Mouse (Mus musculus) left cerebral cortex, postnatal 25 days (tissue): ENCODE results near the gene Acss1. TPM values are rescaled to one million over a fixed set of nuclear protein-coding genes. Genes with fewer than 3 reads are reported as not detected.

ENCODE experiments used
- DNase-seq, 2 experiments: peaks; one replicate each; pipeline ENCODE4 v3.0.0; 2022; ENCODE audit warnings: low spot score in 2 of 2, mixed read lengths in 1 of 2
- intact Hi-C: fragments of 180-260 bp; cut with DNase I; formaldehyde crosslinking; loops from one replicate; pipeline ENCODE4 v1.15.1; 2025
- total RNA-seq, 2 experiments: library from RNA; stranded (reverse); gene quantifications; 2 replicates each; pipeline ENCODE4 v1.2.3; 2021

Gene Acss1
- total RNA-seq, 2 experiments from 2014 or later: 16.5 to 20.4 TPM

DNA sequence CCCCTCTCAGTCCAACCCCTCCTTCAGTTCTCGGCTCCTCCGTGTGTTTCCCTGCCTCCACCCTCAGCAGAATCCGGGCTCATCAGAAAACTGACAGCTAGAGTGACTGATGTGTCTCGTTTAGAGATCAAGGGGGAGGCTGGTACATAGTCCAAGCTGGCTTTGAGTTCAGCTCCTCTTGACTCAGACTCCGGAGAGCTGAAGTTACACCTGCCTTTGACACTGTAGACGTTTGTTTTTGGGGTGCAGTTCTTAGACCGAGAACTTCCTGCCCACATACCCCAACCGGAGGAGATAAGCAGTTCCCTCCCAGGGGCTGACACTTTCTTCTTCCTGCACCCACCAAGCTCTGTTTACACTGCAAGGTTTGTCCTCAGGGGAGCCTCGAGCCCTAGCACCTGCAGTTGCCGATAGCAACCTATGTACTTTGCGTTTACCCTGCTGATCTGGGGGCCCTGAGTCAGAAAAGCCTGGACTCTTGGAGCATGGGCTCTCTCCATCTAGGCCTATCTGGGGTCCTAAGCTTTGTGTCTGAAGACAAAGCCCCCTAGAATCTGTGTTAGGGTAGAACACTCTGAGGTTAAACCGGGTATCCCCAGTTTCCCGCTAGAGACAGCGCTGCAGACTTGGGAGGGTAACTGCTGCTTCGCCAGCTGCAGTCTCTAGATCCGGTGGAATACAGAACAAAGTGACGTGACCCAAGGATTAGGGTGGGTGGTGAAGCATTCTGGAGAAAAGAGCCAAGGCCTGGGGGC is 1.1 kb downstream of the Acss1 start:
- intact Hi-C loops: no loop called here
- DNase-seq: no peak

DNA sequence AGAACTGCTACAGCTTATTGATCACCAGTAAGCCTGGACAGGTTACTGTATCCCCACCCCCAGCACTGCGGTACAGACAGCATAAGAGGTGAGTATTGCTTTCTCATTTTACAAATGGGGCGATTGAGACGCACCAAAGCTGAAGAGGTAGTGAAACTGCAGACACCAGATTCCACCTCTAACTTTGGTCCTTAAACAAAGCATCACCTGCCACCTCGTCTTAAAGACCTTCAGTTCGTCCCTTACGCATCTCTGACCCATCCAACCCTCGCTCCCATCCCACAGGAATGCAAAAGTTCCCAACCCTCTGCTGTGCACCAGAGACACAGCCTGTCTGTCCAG is 1.6 kb downstream of the Acss1 start:
- intact Hi-C loops: no loop called here
- no peak for DNase-seq

DNA sequence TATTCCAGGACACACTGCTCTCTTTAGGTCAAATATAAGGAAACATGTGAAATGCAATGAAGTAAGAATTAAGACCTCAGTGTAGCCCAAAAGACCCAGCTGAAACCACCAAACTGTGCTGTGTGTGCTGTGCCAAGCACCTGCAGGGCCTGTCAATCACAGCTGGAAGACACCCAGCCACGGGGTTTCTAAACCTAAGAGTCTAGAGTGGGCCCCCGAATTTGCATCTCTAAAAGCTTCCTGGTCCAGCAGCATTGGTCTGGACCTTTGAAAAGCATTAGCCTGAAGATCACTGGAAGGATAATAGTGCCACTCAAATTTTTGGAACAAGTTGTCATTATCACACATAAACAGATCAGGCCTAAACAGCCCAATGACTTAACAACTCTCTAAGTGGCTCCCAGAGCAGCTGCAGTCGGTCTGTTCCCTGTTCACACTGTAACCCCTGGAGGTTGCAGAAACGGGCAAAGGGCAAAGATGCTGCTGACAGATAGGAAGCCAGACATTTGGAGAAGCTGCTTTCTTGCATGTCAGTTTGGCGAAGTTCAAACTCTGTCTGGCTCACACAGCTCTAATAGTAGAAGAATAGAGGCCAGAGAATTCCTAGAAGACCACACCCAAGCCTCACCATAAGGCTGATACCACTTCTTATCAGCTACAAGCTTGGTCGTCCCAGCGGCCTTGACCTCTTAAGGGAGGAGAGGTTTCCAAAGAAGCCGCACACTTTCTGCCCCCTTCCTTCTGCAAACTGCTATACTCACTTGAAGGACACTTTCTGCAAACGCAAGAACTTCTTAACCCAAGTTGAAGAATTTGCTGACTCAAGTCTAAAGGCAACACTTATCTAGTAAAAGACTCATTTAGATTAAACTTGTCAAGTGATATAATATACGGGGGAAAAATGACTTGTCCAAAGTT is 2.5 kb downstream of the Acss1 start:
- intact Hi-C loops: no loop called here
- no peak for DNase-seq

DNA sequence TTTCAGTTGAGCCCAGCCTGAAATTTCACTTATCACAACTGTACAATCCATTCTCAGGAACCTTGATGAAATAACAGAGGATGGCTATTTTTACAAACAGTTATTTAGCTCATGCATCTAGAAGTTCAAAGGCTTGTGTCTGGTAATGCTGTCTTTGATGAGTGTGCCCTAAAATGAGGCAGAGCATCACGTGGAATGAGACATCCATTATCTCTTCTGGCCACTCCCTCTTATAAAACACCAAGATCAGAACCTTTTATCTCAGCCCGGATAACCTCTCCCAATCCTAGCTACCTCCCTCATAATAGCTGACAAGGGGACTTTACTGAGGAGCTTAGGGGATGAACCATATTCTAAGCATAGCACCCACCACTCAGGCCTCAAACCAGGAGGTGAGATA is 3.3 kb downstream of the Acss1 start:
- no peak for DNase-seq
- intact Hi-C loops: no loop called here

DNA sequence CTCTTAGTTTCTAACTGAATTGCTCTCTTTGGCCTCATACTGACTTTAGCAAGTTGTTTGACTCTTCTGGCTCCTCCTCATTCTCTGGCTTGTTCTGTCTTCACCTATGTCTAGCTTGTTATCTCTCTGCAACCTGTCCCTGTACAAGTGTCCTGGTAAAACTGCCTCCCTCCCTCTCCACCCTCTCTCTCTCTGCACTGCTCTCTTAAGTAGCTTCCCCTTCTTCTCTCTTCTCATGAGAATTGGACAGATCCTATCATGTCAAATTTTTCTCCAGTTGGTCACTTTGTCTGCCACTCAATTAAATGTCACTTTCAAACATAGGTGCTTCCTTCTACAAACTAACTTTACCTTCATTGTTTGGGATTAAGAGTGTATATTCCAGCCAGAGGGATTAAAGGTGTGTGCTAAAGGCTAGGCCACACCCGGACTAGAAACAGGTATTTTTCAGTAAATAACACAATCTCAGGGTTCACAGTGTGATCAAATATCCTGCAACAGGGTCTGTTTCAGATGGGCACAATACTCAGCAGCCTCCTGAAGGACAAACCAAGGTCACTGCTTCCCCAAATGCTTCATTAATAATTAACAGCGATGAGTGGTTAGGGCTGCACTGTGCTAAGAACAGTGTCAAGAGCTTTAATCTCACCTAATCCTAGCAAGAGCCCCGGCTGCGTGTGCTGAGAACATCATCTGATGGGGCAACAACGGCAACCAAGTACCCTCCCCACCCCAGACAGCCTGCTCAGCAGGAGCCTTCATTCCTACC is 4.0 kb downstream of the Acss1 start:
- no peak for DNase-seq
- intact Hi-C loops: no loop called here

DNA sequence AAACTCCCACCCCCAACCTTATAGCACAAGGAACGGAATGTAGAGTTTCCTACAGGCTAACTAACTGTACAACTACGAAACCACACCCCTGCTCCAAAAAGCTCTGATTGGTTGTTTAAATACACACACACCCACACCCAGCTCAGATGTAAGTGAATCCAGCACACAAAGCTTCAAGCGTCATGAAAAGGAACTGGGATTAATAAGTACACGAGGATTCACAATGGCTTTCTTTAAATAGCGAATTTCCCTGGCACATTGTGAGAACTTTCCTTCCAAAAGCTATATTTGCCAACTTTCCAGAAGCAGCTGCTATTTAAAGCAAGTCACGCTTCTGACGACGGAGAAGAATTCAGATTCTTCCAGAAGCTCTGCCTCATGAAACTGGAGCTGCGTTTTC is 5.0 kb downstream of the Acss1 start:
- intact Hi-C loops: no loop called here
- peak in 1 of 2 experiments; percentile 87 for DNase-seq

DNA sequence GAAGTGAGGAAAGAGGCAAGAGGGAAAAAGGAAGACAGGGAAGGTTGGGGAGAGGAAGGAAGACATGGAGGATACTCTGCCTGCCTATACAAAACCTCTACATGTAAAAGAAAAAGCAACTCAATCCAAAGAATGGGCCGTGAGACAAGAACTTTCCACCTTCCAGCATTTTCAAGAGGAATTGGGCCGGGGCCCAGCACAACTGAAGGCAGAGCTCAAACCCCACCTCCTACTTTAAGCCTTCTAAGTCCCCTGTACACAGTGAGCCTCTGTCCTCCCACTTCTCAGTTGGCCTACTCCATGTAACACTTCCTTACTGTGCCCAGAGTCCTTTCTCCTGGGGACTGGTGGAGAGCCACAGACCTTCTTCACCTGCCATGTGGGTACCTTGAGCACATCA is 6.3 kb downstream of the Acss1 start:
- peak in 1 of 2 experiments; percentile 52 for DNase-seq
- intact Hi-C loops: no loop called here

DNA sequence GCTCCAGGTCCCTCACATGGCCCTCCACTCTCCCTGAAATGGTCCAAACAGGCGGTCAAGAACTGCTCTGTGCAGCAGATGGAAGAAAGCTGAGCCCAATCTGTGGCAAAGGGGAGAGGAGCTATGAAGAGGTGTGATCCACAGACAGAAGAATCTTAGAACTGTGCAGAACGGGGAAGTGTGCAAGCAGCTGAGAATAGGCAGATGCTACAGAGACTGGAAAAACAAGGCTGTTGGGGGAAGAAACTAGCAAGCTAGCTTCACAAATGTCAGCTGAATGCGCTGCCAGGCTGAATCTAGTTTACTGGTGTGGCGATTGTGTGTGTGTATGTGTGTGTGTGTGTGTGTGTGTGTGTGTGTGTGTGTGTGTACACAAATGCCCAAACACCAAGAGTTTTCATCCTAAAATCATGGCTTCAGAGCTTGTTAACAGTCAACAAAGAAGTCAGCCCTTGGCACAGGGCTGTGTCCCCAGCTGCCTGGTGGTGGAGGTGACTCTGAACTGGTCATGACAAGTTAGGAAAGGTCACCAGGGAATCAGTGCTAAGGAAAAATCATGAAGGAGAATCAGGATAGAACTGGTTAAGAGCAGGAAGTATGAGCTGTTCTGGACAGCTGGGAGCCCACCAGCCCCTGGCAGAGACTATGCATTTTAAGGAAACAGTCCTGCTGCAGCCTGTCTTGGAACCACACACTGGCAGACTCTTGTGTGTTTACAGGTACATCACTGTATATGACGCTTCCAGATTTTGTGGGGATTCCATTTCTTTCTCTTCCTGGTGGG is 7.4 kb downstream of the Acss1 start:
- DNase-seq: peak in 1 of 2 experiments; percentile 52
- intact Hi-C loops: no loop called here

DNA sequence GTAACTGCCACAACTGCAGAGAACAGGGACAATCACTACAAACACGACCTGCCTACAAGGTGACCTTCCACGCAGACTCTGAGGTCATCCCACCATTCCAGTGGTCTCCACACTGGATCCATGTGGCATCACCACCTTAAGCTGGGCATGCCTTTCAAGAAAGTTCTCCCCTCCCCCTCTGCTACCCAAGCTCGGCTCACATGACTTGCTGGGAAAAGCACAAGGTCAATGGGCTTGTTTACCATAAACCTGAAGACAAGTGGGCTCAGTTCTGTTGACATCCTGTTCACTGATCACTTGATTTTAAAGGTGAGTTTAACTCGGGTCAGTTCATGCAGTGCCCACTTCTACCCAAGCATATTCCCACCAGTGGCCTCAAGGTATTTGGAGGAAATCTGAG is 8.3 kb downstream of the Acss1 start:
- intact Hi-C loops: no loop called here
- no peak for DNase-seq

DNA sequence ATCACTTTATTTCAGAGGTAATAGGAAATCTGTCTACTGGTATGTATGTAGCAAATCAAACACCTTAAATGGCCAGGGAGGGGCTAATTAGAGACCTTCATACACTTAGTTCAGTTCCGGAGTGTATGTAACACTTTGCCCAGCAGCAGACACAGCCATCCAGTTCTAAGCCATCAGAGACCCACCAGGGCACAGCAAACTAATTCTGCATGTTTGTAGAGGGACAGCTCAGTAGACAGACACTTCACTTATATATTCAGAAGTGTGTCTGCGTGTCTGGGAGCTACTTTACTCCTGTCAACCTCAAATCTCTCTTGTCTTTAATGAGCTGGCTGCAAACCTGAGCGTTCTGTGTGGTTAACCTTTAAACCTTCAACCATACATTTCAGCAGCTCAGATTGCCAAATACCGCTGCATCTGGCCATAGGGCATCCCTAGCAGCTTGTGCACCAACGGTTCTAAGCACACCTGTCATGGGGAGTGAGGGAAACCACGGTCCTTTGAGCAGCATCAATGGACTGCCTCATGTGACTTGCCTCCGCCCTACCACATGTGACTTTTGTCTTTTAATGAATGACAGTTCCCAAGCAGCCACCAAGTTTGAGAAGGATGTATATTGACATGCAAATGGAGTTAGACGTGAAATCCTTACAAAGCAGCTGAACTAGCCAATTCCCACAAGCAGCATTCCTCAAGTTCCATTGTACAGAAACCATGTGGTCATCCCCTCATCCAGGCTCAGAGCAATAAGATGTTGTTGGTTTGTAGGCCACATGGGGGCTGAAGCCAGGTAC is 11.1 kb downstream of the Acss1 start:
- intact Hi-C loops: no loop called here
- no peak for DNase-seq

DNA sequence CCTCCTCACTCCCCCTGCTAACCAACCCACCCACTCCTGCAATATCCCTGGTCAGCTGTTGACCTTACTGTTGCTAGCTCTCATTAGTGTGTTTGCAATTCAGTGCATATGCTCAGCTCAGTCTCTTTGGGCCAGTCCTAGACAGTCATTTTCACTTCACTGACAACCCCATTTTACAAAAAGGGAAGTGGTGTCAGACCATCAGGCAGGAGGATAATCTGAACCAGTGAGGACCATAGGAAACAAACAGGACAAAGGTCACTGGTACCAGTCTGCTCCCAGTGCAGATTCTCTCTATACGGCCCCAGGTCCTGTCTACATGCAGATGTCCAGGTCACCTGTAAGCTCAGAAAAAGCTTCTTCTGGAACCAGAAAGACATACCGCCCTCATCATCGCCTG is 12.2 kb downstream of the Acss1 start:
- no peak for DNase-seq
- intact Hi-C loops: no loop called here

DNA sequence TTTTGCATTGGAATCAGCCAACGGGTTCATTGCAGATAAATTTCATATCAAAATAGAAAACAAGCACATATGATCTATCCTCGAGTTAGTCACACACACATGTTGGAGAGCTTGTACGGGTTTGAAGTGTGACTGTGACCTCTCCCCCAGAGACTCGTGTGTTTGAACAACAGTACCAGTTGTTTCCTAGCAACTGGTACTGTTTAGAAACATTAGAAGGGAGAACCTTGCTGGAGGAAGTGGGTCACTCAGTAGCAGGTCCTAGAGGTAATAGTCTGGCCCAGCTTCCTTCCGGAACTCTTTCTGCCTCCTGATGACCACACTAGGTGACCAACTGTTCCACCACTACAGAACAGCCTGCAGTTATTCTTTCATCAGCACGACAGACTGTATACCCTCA is 13.0 kb downstream of the Acss1 start:
- no peak for DNase-seq
- intact Hi-C loops: no loop called here

DNA sequence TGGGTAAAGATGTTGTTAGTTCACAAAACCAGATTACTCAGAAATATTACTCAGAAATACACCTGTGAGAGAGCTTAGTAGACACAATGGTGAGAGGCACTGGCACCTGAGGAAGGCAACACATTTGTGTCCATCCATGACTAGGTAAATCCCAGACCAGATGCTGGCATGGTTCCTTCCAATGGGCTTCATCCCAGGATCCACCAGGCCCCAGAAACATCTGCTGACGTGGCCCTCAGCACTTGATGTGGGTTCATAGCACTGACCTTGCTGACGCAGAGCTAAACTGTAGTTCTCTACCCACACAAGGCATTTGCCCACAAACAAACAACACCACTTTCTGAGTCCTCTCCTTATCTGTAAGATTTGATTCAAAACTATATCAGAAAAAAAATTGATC is 13.5 kb downstream of the Acss1 start:
- intact Hi-C loops: no loop called here
- no peak for DNase-seq

DNA sequence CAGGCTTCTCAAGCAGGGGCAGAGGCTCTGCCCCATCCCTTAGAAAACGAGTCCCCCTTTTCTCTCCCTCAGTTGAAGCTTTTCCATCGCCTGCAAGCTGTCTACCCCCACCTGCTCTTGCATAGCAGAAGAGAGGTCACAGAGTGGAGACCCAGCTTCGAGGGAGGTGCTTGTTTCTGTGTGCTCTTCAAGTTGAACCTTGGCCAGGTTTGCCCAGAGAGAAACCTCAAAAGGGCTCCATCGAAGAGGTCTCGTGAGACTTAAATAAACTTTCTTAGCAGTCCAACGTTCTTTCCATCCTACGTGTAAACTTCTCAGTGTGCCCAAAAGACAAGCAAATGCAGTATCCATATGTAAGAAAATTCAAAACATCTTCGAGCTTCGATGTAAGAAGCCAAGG is 16.9 kb downstream of the Acss1 start:
- DNase-seq: no peak
- intact Hi-C loops: no loop called here

DNA sequence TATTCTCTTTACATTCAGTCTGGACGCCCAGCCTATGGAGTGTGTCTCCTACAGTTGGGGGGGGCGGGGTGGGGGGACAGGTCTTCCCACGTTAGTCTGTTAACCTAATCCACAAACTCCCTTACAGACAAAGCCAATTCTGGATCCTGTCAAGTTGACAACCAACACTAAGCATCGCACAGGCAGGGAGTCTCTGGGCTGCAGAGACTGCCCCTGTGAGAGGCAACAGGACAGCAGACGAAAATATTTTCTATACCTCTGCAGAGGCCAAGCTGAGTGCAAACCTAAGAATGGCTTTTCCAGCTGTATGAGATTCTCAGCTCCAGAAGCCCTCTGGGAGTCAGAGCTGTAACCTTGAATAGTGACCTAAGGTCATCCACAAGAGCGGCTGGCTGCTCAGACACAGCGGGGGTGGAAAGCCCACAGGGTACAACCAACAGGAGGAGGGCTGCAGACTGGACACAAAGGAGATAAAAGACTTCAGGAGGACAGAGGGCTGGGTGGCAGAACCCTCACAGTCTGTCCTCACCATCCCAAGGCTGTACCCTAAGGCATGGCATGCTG is 17.7 kb downstream of the Acss1 start:
- intact Hi-C loops: no loop called here
- no peak for DNase-seq

DNA sequence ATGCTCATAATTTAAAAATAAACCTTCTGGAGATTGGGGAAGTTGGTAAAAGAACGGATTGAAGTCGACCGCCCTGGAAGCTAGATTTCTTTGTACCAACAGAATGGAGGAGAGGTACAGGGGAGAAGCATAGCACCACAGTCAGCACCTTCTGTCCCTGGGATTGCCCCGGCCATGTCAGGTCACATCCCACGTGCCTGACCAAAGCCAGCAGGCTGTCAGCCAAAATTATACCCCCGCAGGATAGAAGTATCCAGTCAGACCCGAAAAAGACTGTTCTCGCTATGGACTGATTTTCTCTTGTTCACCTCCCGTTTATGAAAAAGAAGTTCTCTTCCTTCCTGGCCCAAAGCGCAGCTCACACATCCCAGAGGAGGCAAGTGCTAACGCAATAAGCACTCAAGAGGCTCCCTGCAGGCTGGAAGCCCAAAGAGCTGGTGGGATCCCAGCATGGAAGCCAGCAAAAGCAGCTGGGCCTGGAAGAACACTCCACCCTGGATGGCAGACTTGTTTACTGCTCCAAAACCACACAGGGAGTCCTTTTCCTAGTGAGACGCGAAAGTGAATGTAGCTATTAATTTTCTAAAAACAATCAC is 19.9 kb downstream of the Acss1 start:
- no peak for DNase-seq
- intact Hi-C loops: no loop called here

DNA sequence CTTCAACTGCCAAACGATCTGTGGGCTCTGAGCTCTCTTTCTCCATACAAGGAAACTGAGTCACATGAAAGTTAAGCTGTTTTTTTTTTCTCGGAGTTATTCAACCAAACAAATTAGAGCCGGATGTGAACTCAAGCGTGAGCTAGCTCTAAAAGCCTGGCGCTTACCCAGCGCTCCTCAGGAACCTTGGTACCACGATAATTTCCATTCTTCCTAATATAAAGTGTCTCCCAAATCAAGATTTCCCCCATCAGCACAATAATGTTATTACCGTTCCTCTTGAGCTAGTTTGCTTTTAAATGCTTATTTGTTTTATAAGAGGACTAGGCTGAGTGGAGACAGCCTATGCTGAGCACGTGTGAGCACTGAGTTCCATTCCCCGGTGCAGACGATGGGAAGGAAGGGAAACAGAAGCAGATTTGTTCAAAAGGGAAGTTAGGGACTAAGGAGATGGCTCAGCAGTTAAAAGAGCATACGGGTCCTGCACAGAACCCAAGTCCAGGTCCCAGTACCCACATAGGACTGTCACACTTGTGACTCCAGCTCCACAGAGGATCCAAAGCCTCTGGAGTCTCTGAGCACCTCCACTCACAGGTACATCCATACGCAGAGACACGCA is 20.5 kb downstream of the Acss1 start:
- no peak for DNase-seq
- intact Hi-C loops: no loop called here
